Mouse (Mus musculus): ENCODE results near the gene Farsb. TPM values are rescaled to one million over a fixed set of nuclear protein-coding genes. Genes with fewer than 3 reads are reported as not detected.

The Farsb gene
- total and polyA plus RNA-seq, 3 experiments, result 119 to 154 (median 122) TPM

GRCm38 (mm10) chr1:78446742-78447141 lies 42.0 kb downstream of the Farsb start:
- Histone ChIP-seq H3K4me1 (ENCODE audit: control insufficient read depth in 1 of 2, insufficient read depth in 2 of 2, low read length in 2 of 2) (no peaks in the 10 kb centered on the region), H3K4me3 (ENCODE audit: control insufficient read depth in 1 of 2, insufficient read depth in 1 of 2, low read depth in 2 of 2, low read length in 2 of 2) (no peak overlapping the region), H3K27ac (ENCODE audit: control insufficient read depth, low read depth, low read length) (no peak overlapping the region), H3K79me2 (ENCODE audit: control insufficient read depth, insufficient read depth, low read length, poor library complexity) (no peaks in the 10 kb centered on the region), H3K36me3 (ENCODE audit: control insufficient read depth in 1 of 2, insufficient read depth in 2 of 2, low read length in 2 of 2) (peaks cover 0 to 33% of the 10 kb centered on the region in 2 experiments; a peak in 2 of 4 replicates), H3K9ac (ENCODE audit: control insufficient read depth, low read depth, low read length, poor library complexity, severe bottlenecking) (no peak overlapping the region), H3K27me3 (ENCODE audit: control insufficient read depth in 1 of 2, insufficient read depth in 2 of 2, low read length in 2 of 2) (no peaks in the 10 kb centered on the region), H3K9me3 (replicated peaks; ENCODE audit: insufficient read depth, low read length) (no peaks in the 10 kb centered on the region)
- DNase-seq (ENCODE audit: low read depth, low spot score), result no peak
- TF ChIP-seq BHLHE40 (IDR thresholded peaks at IDR 0.05; ENCODE audit: borderline replicate concordance, low read depth, low read length), result no peak
- no peak for TF ChIP-seq RCOR1 (IDR thresholded peaks at IDR 0.05; ENCODE audit: low read depth, low read length)
- no peak for TF ChIP-seq TAL1 (IDR thresholded peaks at IDR 0.05; ENCODE audit: low read length)
- no peak for TF ChIP-seq ZC3H11A (IDR thresholded peaks at IDR 0.05; ENCODE audit: low read depth, low read length)
- no peak for TF ChIP-seq NRF1 (IDR thresholded peaks at IDR 0.05; ENCODE audit: insufficient read depth, low read depth, low read length, poor library complexity, severe bottlenecking)
- TF ChIP-seq E2F4 (IDR thresholded peaks at IDR 0.05; ENCODE audit: borderline replicate concordance, low read depth, low read length), result no peak
- no peak for TF ChIP-seq CTCF (IDR thresholded peaks at IDR 0.05 in 2 of 3, conservative IDR thresholded peaks at IDR 0.05 in 1 of 3; ENCODE audit: control insufficient read depth in 1 of 3, insufficient read depth in 1 of 3, low read depth in 2 of 3, low read length in 3 of 3, poor library complexity in 1 of 3, severe bottlenecking in 1 of 3)
- TF ChIP-seq MYB (IDR thresholded peaks at IDR 0.05; ENCODE audit: low read depth, low read length), result no peak
- no peak for TF ChIP-seq USF2 (IDR thresholded peaks at IDR 0.05; ENCODE audit: borderline replicate concordance in 1 of 2, insufficient read depth in 1 of 2, low read depth in 1 of 2, low read length in 2 of 2)

DNA sequence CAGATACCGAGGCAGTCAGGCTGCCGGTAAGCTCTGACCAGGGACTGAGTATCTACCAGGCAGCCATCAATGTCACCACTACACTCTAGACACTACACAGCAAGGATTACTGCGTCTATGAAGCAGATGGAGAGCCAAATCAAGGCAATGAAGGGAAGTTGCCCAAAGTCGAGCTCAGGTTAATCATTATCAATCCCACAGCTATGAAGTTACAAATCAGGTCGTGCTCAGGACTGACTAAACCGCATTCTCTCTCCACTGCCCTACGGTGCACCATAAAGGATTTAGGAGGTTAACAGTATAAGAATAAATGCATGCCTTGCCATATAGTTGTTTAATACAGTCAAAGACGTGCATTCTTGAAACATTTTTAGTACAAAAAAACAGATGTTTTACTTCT lies 42.5 kb downstream of the Farsb start:
- TF ChIP-seq SIN3A (IDR thresholded peaks at IDR 0.05; ENCODE audit: low read length), result no peak
- TF ChIP-seq SMC3 (IDR thresholded peaks at IDR 0.05; ENCODE audit: low read depth, low read length), result no peak
- no peak for TF ChIP-seq MYB (IDR thresholded peaks at IDR 0.05; ENCODE audit: low read depth, low read length)
- TF ChIP-seq KAT2A (conservative IDR thresholded peaks at IDR 0.05; ENCODE audit: low read depth, low read length), result no peak
- TF ChIP-seq CTCF (IDR thresholded peaks at IDR 0.05 in 2 of 3, conservative IDR thresholded peaks at IDR 0.05 in 1 of 3; ENCODE audit: control insufficient read depth in 1 of 3, insufficient read depth in 1 of 3, low read depth in 2 of 3, low read length in 3 of 3, poor library complexity in 1 of 3, severe bottlenecking in 1 of 3), result no peak
- TF ChIP-seq GABPA (IDR thresholded peaks at IDR 0.05; ENCODE audit: low read depth, low read length), result no peak
- TF ChIP-seq MAX (IDR thresholded peaks at IDR 0.05; ENCODE audit: low read length), result no peak
- TF ChIP-seq ZNF384 (IDR thresholded peaks at IDR 0.05; ENCODE audit: low read depth, low read length), result no peak
- TF ChIP-seq ELF1 (IDR thresholded peaks at IDR 0.05; ENCODE audit: low read depth, low read length), result no peak
- TF ChIP-seq POLR2A (IDR thresholded peaks at IDR 0.05; ENCODE audit: control insufficient read depth in 1 of 2, insufficient read depth in 1 of 2, low read depth in 1 of 2, low read length in 2 of 2, poor library complexity in 1 of 2), result no peak
- no peak for TF ChIP-seq EP300 (IDR thresholded peaks at IDR 0.05; ENCODE audit: low read depth in 1 of 2, low read length in 2 of 2)
- TF ChIP-seq ZC3H11A (IDR thresholded peaks at IDR 0.05; ENCODE audit: low read depth, low read length), result no peak
- no peaks in the 10 kb centered on the region for H3K27me3 ChIP-seq (ENCODE audit: control insufficient read depth in 1 of 2, insufficient read depth in 2 of 2, low read length in 2 of 2)
- H3K4me3 ChIP-seq (ENCODE audit: control insufficient read depth in 1 of 2, insufficient read depth in 1 of 2, low read depth in 2 of 2, low read length in 2 of 2), result no peak overlapping the region
- H3K9me3 ChIP-seq (replicated peaks; ENCODE audit: insufficient read depth, low read length), result no peaks in the 10 kb centered on the region
- H3K4me1 ChIP-seq (ENCODE audit: control insufficient read depth in 1 of 2, insufficient read depth in 2 of 2, low read length in 2 of 2), result no peaks in the 10 kb centered on the region
- peaks cover 0 to 30% of the 10 kb centered on the region in 2 experiments; a peak in 2 of 4 replicates for H3K36me3 ChIP-seq (ENCODE audit: control insufficient read depth in 1 of 2, insufficient read depth in 2 of 2, low read length in 2 of 2)
- no peak overlapping the region for H3K9ac ChIP-seq (ENCODE audit: control insufficient read depth, low read depth, low read length, poor library complexity, severe bottlenecking)
- H3K27ac ChIP-seq (ENCODE audit: control insufficient read depth, low read depth, low read length), result no peak overlapping the region
- H3K79me2 ChIP-seq (ENCODE audit: control insufficient read depth, insufficient read depth, low read length, poor library complexity), result no peaks in the 10 kb centered on the region
- no peak for DNase-seq (ENCODE audit: low read depth, low spot score)
